Mouse (Mus musculus) heart, postnatal 4 days (tissue): Measurements from ENCODE around the gene Cd84. TPM values are rescaled to one million over a fixed set of nuclear protein-coding genes. Genes with fewer than 3 reads are reported as not detected.
"Not testable (repeated sequence)": the region's sequence is repeated elsewhere in the genome, so short reads cannot be mapped to it uniquely, and the experiment has no call there.

Experiments used
- DNase-seq: peaks from one replicate; pipeline ENCODE4 v3.0.0; 2021
- total RNA-seq, 2 experiments: library from RNA; stranded (reverse); gene quantifications; 2 replicates each; pipeline ENCODE4 v1.2.3; 2021

Gene Cd84
- total RNA-seq: 1 to 10 TPM; 1.6 to 2.3 TPM

- DNase-seq: no peak
These were observed at the start of gene Cd84 for GRCm38 (mm10) chr1:171839488-171839887. Gene Cd84 (plus strand): TSS chr1:171839697.

GRCm38 (mm10) chr1:171791491-171791890 lies 48.0 kb upstream of the Cd84 start:
- DNase-seq: no peak

- DNase-seq: no peak
These were observed 43.3 kb upstream of the Cd84 start for GRCm38 (mm10) chr1:171796185-171796584.

GRCm38 (mm10) chr1:171797840-171798239 lies 41.7 kb upstream of the Cd84 start:
- no peak for DNase-seq

- DNase-seq: no peak
These were observed 39.8 kb upstream of the Cd84 start for GRCm38 (mm10) chr1:171799648-171800047.

- not testable (repeated sequence) for DNase-seq
These were observed 28.4 kb upstream of the Cd84 start for GRCm38 (mm10) chr1:171811048-171811447.

GRCm38 (mm10) chr1:171815545-171816439 lies 23.7 kb upstream of the Cd84 start:
- peak; percentile 27 for DNase-seq

- no peak for DNase-seq
These were observed 22.5 kb upstream of the Cd84 start for GRCm38 (mm10) chr1:171816991-171817390.

GRCm38 (mm10) chr1:171821331-171821730 lies 18.2 kb upstream of the Cd84 start:
- DNase-seq: no peak

- no peak for DNase-seq
These were observed 14.0 kb upstream of the Cd84 start for GRCm38 (mm10) chr1:171825462-171825861.

GRCm38 (mm10) chr1:171826164-171826563 lies 13.3 kb upstream of the Cd84 start:
- DNase-seq: no peak

GRCm38 (mm10) chr1:171827674-171828073 lies 11.8 kb upstream of the Cd84 start:
- DNase-seq: no peak

GRCm38 (mm10) chr1:171840450-171841023 lies 1.0 kb downstream of the Cd84 start:
- no peak for DNase-seq

GRCm38 (mm10) chr1:171845035-171845754 lies 5.7 kb downstream of the Cd84 start:
- no peak for DNase-seq

- DNase-seq: no peak
These were observed 8.7 kb downstream of the Cd84 start for GRCm38 (mm10) chr1:171848201-171848600.

- no peak for DNase-seq
These were observed 9.3 kb downstream of the Cd84 start for GRCm38 (mm10) chr1:171848757-171849156.

- no peak for DNase-seq
These were observed 10.0 kb downstream of the Cd84 start for GRCm38 (mm10) chr1:171849454-171849853.

- DNase-seq: no peak
These were observed 26.0 kb downstream of the Cd84 start for GRCm38 (mm10) chr1:171865467-171865866.

- no peak for DNase-seq
These were observed 47.5 kb downstream of the Cd84 start for GRCm38 (mm10) chr1:171886989-171887388.

GRCm38 (mm10) chr1:171895364-171895763 lies 55.9 kb downstream of the Cd84 start, which contains the start of gene Gm10521:
Gene Gm10521 (plus strand): TSS chr1:171895664.
- not testable (repeated sequence) for DNase-seq

- no peak for DNase-seq
These were observed 64.5 kb downstream of the Cd84 start for GRCm38 (mm10) chr1:171904011-171904410.

GRCm38 (mm10) chr1:171915638-171916458 lies 76.4 kb downstream of the Cd84 start:
- no peak for DNase-seq
